Mouse (Mus musculus): Measurements from ENCODE around the gene Tmem222. TPM values are rescaled to one million over a fixed set of nuclear protein-coding genes. Genes with fewer than 3 reads are reported as not detected.

The Tmem222 gene
- polyA plus RNA-seq, 1 experiment from 2014 or later = 115 TPM

DNA sequence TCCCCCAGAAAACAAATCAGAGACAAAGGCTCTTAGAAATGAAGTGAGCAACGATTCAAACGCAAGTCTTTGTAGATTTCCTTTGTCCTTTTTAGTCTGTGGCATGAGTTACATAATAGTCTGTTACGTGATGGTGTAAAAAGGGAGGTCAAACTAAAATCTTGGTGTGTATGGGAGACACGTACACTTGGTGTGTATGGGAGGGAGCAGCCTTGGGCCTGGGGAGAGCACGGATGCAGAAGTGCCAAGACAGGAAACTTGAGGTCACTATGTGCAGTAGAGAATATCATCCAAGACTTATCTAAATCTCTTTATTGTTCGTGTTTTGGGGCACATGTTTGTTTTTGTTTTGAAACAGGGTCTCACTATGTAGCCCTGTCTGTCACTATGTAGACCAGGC is 475 bp upstream of the Tmem222 start:
- Histone ChIP-seq H3K9me3 (ENCODE audit: control insufficient read depth, low read length) (no peaks in the 10 kb centered on the region), H3K4me2 (ENCODE audit: low read length) (peak overlapping the region; percentile 76), H3K4me1 (ENCODE audit: control insufficient read depth, insufficient read depth, low read length) (peaks cover 27% of the 10 kb centered on the region), H3K36me3 (ENCODE audit: control insufficient read depth, insufficient read depth, low read length) (0 out of 2 replicates have a peak, but pooled peaks cover 2% of the 10 kb centered on the region), H3K4me3 (replicated peaks; ENCODE audit: low read depth, low read length) (peak overlapping the region; percentile 85), H3K9ac (replicated peaks; ENCODE audit: low read length) (peak overlapping the region; percentile 86), H3K27ac (replicated peaks; ENCODE audit: low read depth, low read length) (peak overlapping the region; percentile 91), H3K27me3 (ENCODE audit: control insufficient read depth, insufficient read depth, low read length) (no peaks in the 10 kb centered on the region)
- DNase-seq (no peak), ATAC-seq (ENCODE audit: low FRiP score, low TSS enrichment) (no peak)
- WGBS = 28% methylated on average over 6 of the region's 6 CpGs

DNA sequence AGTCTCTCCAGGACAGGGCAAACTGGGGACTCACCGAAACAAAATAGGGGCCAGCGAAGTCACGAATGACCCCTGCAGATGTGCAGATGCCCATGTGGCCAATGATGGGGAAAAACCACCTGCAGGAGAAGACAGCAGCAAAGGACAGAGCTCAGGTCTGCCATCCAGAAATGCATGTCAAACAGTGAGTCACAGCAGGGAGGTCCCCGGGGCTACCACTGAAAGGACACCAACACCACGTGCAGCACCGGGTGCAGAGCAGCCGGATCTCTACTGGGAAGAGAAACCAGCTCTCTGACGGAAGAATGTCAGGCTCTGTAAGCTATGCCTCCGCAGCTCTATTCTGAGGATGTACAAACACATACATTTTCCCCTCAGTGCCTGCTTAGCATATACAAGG is 6.7 kb downstream of the Tmem222 start:
- H3K27me3 ChIP-seq (ENCODE audit: control insufficient read depth, insufficient read depth, low read length) = no peaks in the 10 kb centered on the region
- H3K4me2 ChIP-seq (ENCODE audit: low read length) = no peak overlapping the region
- peaks cover 2% of the 10 kb centered on the region; the same call in 1 of the 2 replicates for H3K4me1 ChIP-seq (ENCODE audit: control insufficient read depth, insufficient read depth, low read length)
- WGBS = 93% methylated on average over 9 of the region's 9 CpGs
- ATAC-seq (ENCODE audit: low FRiP score, low TSS enrichment) (no peak), DNase-seq (no peak)
- no peaks in the 10 kb centered on the region for H3K9me3 ChIP-seq (ENCODE audit: control insufficient read depth, low read length)
- H3K9ac ChIP-seq (replicated peaks; ENCODE audit: low read length) = no peak overlapping the region
- no peak overlapping the region for H3K27ac ChIP-seq (replicated peaks; ENCODE audit: low read depth, low read length)
- peaks cover 50% of the 10 kb centered on the region for H3K36me3 ChIP-seq (ENCODE audit: control insufficient read depth, insufficient read depth, low read length)
- no peak overlapping the region for H3K4me3 ChIP-seq (replicated peaks; ENCODE audit: low read depth, low read length)

DNA sequence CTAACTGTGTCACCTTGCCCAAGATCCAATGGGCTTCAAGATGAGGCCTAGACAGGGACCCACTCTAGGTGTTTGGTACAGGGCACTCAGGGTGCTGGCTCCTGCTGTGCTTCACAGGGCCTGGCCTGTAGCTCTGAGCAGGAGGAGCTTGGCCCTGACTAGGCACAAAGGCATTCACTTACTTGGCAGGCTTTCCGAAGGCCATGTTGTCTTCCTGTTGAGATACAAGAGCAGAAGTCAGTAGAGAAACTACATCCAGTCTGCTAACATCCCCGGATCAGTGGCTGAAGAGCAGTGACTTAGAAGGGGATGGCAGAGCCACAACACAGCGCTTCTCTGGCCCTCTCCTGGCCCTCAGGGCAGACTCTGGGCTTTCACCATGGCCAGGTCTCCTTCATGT is 8.0 kb downstream of the Tmem222 start:
- Histone ChIP-seq H3K9ac (replicated peaks; ENCODE audit: low read length) (no peak overlapping the region), H3K27me3 (ENCODE audit: control insufficient read depth, insufficient read depth, low read length) (no peaks in the 10 kb centered on the region), H3K36me3 (ENCODE audit: control insufficient read depth, insufficient read depth, low read length) (peaks cover 62% of the 10 kb centered on the region), H3K9me3 (ENCODE audit: control insufficient read depth, low read length) (0 out of 2 replicates have a peak, but pooled peaks cover under 1% of the 10 kb centered on the region), H3K4me3 (replicated peaks; ENCODE audit: low read depth, low read length) (no peak overlapping the region), H3K27ac (replicated peaks; ENCODE audit: low read depth, low read length) (no peak overlapping the region), H3K4me2 (ENCODE audit: low read length) (no peak overlapping the region), H3K4me1 (ENCODE audit: control insufficient read depth, insufficient read depth, low read length) (no peaks in the 10 kb centered on the region)
- 93% methylated on average over 3 of the region's 3 CpGs for WGBS
- ATAC-seq (ENCODE audit: low FRiP score, low TSS enrichment) (no peak), DNase-seq (no peak)

DNA sequence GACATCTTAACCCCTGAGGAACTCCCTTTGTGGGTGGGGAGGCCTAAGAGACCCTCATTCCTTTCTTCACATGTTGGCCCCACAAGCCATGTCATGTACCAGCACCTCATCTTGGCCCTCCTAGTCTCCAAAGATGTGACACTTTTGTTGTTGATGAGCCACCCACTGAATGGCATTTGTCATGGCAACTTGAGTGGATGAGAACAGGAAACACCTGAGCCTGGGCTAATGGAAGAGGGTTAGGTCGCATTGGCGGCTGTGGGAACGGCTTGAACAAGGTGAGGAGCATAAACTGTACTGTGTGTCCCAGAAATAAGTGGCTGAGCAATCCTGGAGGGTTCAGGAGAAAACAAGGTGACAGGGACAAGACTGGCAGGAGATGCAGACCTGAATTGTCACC is 8.7 kb downstream of the Tmem222 start:
- no peak for ATAC-seq (ENCODE audit: low FRiP score, low TSS enrichment)
- H3K4me1 ChIP-seq (ENCODE audit: control insufficient read depth, insufficient read depth, low read length) = no peaks in the 10 kb centered on the region
- H3K9me3 ChIP-seq (ENCODE audit: control insufficient read depth, low read length) = 0 out of 2 replicates have a peak, but pooled peaks cover 4% of the 10 kb centered on the region
- H3K9ac ChIP-seq (replicated peaks; ENCODE audit: low read length) = no peak overlapping the region
- peaks cover 65% of the 10 kb centered on the region for H3K36me3 ChIP-seq (ENCODE audit: control insufficient read depth, insufficient read depth, low read length)
- no peak overlapping the region for H3K4me3 ChIP-seq (replicated peaks; ENCODE audit: low read depth, low read length)
- H3K27me3 ChIP-seq (ENCODE audit: control insufficient read depth, insufficient read depth, low read length) = no peaks in the 10 kb centered on the region
- 98% methylated on average over 3 of the region's 3 CpGs for WGBS
- H3K4me2 ChIP-seq (ENCODE audit: low read length) = no peak overlapping the region
- DNase-seq = no peak
- H3K27ac ChIP-seq (replicated peaks; ENCODE audit: low read depth, low read length) = no peak overlapping the region

DNA sequence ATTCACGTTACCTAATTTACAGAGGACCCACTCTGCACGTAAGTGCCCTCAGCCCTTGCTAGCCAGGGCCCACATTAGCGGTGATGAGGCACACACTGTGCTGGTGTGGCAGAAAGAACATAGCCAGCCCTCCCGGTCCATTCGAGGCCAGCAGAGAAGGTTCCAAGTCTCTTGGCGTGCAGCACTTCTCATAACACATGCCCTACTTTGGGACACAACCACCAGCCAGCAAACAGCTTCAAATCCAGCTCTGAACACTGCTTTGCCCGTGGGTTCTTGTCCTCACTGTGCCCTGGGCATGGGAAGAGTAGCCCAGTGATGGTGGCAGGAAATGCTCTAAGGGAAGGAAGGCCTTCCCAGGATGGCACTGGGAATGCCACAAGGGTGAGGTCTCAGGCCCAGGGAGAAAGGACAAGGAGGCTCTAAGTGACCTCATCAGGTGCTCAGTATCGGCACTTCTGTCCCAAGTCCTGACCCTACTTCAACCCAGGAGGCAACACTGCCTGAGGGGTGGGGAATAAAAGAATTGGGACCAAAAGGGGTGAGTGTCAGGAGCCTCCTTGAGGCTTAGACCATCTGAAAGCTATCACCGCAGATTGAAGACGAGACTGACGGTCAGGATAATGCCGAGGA is 11.2 kb downstream of the Tmem222 start:
- Histone ChIP-seq H3K9me3 (ENCODE audit: control insufficient read depth, low read length) (0 out of 2 replicates have a peak, but pooled peaks cover 4% of the 10 kb centered on the region), H3K4me1 (ENCODE audit: control insufficient read depth, insufficient read depth, low read length) (no peaks in the 10 kb centered on the region), H3K4me3 (replicated peaks; ENCODE audit: low read depth, low read length) (no peak overlapping the region), H3K27me3 (ENCODE audit: control insufficient read depth, insufficient read depth, low read length) (no peaks in the 10 kb centered on the region), H3K9ac (replicated peaks; ENCODE audit: low read length) (no peak overlapping the region), H3K4me2 (ENCODE audit: low read length) (no peak overlapping the region), H3K36me3 (ENCODE audit: control insufficient read depth, insufficient read depth, low read length) (peaks cover 65% of the 10 kb centered on the region), H3K27ac (replicated peaks; ENCODE audit: low read depth, low read length) (no peak overlapping the region)
- ATAC-seq (ENCODE audit: low FRiP score, low TSS enrichment) = no peak
- WGBS = 92% methylated on average over 12 of the region's 12 CpGs
- no peak for DNase-seq

DNA sequence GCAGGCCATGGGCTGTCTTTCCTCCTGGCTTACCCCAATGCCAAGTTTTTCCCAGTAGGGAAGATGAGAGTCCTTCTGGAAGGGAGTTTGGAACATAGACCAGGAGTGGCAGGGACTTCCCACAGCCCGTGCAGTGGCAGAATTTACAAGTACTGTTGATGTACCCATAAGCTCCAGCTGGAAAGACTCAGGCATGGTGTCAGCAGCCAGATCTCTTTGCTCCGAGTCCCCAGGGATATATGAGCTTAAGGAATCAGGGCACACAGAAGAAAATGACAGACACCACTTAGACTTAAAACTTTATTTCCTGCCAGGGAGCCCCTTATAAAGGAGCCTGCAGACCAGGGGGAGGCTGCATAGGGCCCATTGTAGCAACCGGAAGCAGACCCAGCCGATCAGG is 11.8 kb downstream of the Tmem222 start:
- Histone ChIP-seq H3K9ac (replicated peaks; ENCODE audit: low read length) (no peak overlapping the region), H3K36me3 (ENCODE audit: control insufficient read depth, insufficient read depth, low read length) (peaks cover 65% of the 10 kb centered on the region), H3K4me2 (ENCODE audit: low read length) (no peak overlapping the region), H3K27me3 (ENCODE audit: control insufficient read depth, insufficient read depth, low read length) (no peaks in the 10 kb centered on the region), H3K9me3 (ENCODE audit: control insufficient read depth, low read length) (0 out of 2 replicates have a peak, but pooled peaks cover 4% of the 10 kb centered on the region), H3K27ac (replicated peaks; ENCODE audit: low read depth, low read length) (no peak overlapping the region), H3K4me1 (ENCODE audit: control insufficient read depth, insufficient read depth, low read length) (no peaks in the 10 kb centered on the region), H3K4me3 (replicated peaks; ENCODE audit: low read depth, low read length) (no peak overlapping the region)
- DNase-seq (no peak), ATAC-seq (ENCODE audit: low FRiP score, low TSS enrichment) (no peak)
- WGBS = 96% methylated on average over 4 of the region's 4 CpGs

DNA sequence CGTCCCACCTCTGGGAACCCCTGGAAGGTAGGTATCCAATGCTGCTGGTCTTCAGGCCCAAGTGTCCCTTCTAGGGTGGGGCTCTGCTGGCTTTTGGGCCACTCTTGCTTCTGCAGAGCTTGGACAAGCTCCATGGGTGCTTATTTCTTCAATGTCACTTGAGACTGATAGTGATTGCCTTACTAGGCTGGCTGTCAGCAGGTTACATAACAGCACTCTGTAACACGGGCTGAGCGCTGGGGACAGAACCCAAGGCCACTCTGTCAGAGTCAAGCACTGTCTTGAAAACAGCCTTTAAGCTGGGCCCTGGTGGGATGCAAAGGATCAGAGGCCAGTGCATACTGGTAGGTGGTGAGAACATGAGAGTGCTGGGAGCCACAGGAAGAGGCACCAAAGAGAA is 12.3 kb downstream of the Tmem222 start:
- no peak overlapping the region for H3K9ac ChIP-seq (replicated peaks; ENCODE audit: low read length)
- H3K4me3 ChIP-seq (replicated peaks; ENCODE audit: low read depth, low read length) = no peak overlapping the region
- H3K27ac ChIP-seq (replicated peaks; ENCODE audit: low read depth, low read length) = no peak overlapping the region
- ATAC-seq (ENCODE audit: low FRiP score, low TSS enrichment) = no peak
- no peak for DNase-seq
- 92% methylated on average over 3 of the region's 3 CpGs for WGBS
- no peaks in the 10 kb centered on the region for H3K27me3 ChIP-seq (ENCODE audit: control insufficient read depth, insufficient read depth, low read length)
- H3K4me1 ChIP-seq (ENCODE audit: control insufficient read depth, insufficient read depth, low read length) = no peaks in the 10 kb centered on the region
- H3K9me3 ChIP-seq (ENCODE audit: control insufficient read depth, low read length) = 0 out of 2 replicates have a peak, but pooled peaks cover 4% of the 10 kb centered on the region
- H3K36me3 ChIP-seq (ENCODE audit: control insufficient read depth, insufficient read depth, low read length) = peaks cover 61% of the 10 kb centered on the region
- H3K4me2 ChIP-seq (ENCODE audit: low read length) = no peak overlapping the region

DNA sequence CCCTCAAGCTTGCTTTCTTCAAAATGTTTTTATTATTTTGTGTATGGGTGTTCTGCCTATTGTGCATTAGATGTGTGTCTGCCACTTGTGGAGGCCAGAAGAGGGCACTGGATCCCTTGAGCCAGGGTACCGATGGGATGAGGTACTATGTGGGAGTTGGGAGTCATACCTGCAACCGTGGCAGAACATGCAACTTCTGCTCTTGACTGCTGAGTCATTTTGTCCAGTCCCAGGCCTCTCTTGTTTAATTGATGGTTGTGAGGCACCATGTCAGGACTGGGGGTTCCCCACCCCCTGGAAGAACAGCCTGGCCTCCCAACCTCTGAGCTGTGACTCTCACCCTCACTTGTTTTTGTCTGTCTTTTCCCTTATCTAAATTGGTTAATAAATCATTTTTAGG is 13.0 kb downstream of the Tmem222 start:
- H3K9me3 ChIP-seq (ENCODE audit: control insufficient read depth, low read length) = 0 out of 2 replicates have a peak, but pooled peaks cover 4% of the 10 kb centered on the region
- H3K27ac ChIP-seq (replicated peaks; ENCODE audit: low read depth, low read length) = no peak overlapping the region
- WGBS = 98% methylated on average over 2 of the region's 2 CpGs

DNA sequence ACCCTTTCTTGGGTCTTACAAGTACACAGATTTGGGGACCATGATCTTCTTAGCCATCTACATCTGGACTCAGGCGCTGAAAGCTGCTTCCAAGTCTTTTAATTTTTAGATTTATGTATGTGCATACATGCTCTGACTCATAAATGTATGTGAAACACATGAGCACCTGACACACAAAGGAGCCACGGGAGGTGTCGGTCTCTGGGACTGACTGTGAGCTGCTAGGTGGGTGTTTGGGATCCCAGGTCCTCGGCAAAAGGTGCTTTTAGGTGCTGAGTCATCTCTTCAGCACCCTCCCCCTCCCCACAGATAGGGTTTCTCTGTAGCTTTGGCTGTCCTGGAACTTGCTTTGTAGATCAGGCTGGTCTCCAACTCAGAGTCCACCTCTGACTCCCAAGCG is 13.8 kb downstream of the Tmem222 start:
- H3K36me3 ChIP-seq (ENCODE audit: control insufficient read depth, insufficient read depth, low read length) = peaks cover 46% of the 10 kb centered on the region
- WGBS = 91% methylated on average over 5 of the region's 5 CpGs
- H3K4me1 ChIP-seq (ENCODE audit: control insufficient read depth, insufficient read depth, low read length) = no peaks in the 10 kb centered on the region
- DNase-seq = no peak
- no peak for ATAC-seq (ENCODE audit: low FRiP score, low TSS enrichment)
- no peak overlapping the region for H3K27ac ChIP-seq (replicated peaks; ENCODE audit: low read depth, low read length)
- no peak overlapping the region for H3K4me3 ChIP-seq (replicated peaks; ENCODE audit: low read depth, low read length)
- H3K9ac ChIP-seq (replicated peaks; ENCODE audit: low read length) = no peak overlapping the region
- 0 out of 2 replicates have a peak, but pooled peaks cover 4% of the 10 kb centered on the region for H3K9me3 ChIP-seq (ENCODE audit: control insufficient read depth, low read length)
- no peaks in the 10 kb centered on the region for H3K27me3 ChIP-seq (ENCODE audit: control insufficient read depth, insufficient read depth, low read length)
- no peak overlapping the region for H3K4me2 ChIP-seq (ENCODE audit: low read length)

More for the DNA sequence above, 13.0 kb downstream of the Tmem222 start:
- ATAC-seq (ENCODE audit: low FRiP score, low TSS enrichment) (no peak), DNase-seq (no peak)
- Histone ChIP-seq H3K27me3 (ENCODE audit: control insufficient read depth, insufficient read depth, low read length) (no peaks in the 10 kb centered on the region), H3K36me3 (ENCODE audit: control insufficient read depth, insufficient read depth, low read length) (peaks cover 54% of the 10 kb centered on the region), H3K4me3 (replicated peaks; ENCODE audit: low read depth, low read length) (no peak overlapping the region), H3K4me1 (ENCODE audit: control insufficient read depth, insufficient read depth, low read length) (no peaks in the 10 kb centered on the region), H3K9ac (replicated peaks; ENCODE audit: low read length) (no peak overlapping the region), H3K4me2 (ENCODE audit: low read length) (no peak overlapping the region)

Measured in midbrain, embryonic 14.5 days (tissue).